ENCODE assay signal across 22 mouse cellular contexts in genomic region chr13:110190039-110190438, GRCm38 (mm10).
A peak's percentile ranks its signal among the peaks of the same experiment; 100 is the strongest.
DNase-seq lines count a peak whose midpoint lies in the region; ATAC-seq and TF ChIP-seq lines count a peak whose summit lies in the region.
"Had no signal": no experiment of that assay in that cellular context is flagged by ENCODE, and none has a peak within 500 bp of the region (broad histone marks: within the 10 kb centered on the region; RNA-seq: fewer than 3 reads in every experiment).

No protein-coding gene starts in this region.

- H3K9me3 ChIP-seq in ES-E14 (ENCODE audit: control insufficient read depth, insufficient read depth, low read depth, low read length), result no peaks in the 10 kb centered on the region
- H3K9me3 ChIP-seq: embryonic facial prominence, embryonic 10.5 days; embryonic facial prominence, embryonic 12.5 days; G1E had no signal

- in situ Hi-C loops in ES-E14 (cut with MboI; ENCODE audit: low sequenced_read_pairs in 2 of 2, unreplicated experiment in 2 of 2), result no loop called here

- intact Hi-C loops in left cerebral cortex, postnatal 36 days (cut with DNase I), result no loop called here
- intact Hi-C loops in gastrocnemius, postnatal 14 days (cut with DNase I; ENCODE audit: low total_unique reads), result no loop called here

- no peak overlapping the region; the same call in 1 of the 2 replicates for H3K27ac ChIP-seq in ES-E14 (ENCODE audit: insufficient read depth, low read depth, low read length, poor library complexity, severe bottlenecking)
- H3K27ac ChIP-seq: embryonic facial prominence, embryonic 10.5 days; embryonic facial prominence, embryonic 12.5 days had no signal

- H3K9ac ChIP-seq in ES-E14 (ENCODE audit: insufficient read depth, low read depth, low read length, poor library complexity, severe bottlenecking), result no peak overlapping the region
- H3K9ac ChIP-seq: embryonic facial prominence, embryonic 12.5 days had no signal

- H3K4me1 ChIP-seq in ES-E14 (ENCODE audit: control insufficient read depth in 2 of 2, insufficient read depth in 2 of 2, low read length in 2 of 2, poor library complexity in 1 of 2), result no peaks in the 10 kb centered on the region
- H3K4me1 ChIP-seq: embryonic facial prominence, embryonic 10.5 days; embryonic facial prominence, embryonic 12.5 days had no signal

- DNase-seq in 3T3-L1 (ENCODE audit: low read depth, low spot score) (peak; percentile 5), ES-E14 (ENCODE audit: low read depth, low spot score) (no peak)
- DNase-seq in left cerebral cortex, postnatal 36 days (ENCODE audit: low spot score in 2 of 2), result no peak
- DNase-seq in gastrocnemius, postnatal 14 days, result no peak
- DNase-seq: adrenal gland, adult 2 months; adrenal gland, postnatal 10 days; adrenal gland, postnatal 25 days; B cell, adult 2 months; cerebellum, adult 11 months; cerebellum, adult 18-20 months; cerebellum, adult 8-10 months; cerebellum, adult 9-11 months; cerebellum, postnatal 14 days; cerebellum, postnatal 36 days had no signal

- no peak overlapping the region for H3K4me3 ChIP-seq in ES-E14 (ENCODE audit: insufficient read depth in 1 of 2, low read depth in 1 of 2, low read length in 2 of 2, poor library complexity in 1 of 2, severe bottlenecking in 1 of 2)
- H3K4me3 ChIP-seq: embryonic facial prominence, embryonic 10.5 days; embryonic facial prominence, embryonic 12.5 days had no signal

- no peaks in the 10 kb centered on the region for H3K36me3 ChIP-seq in ES-E14 (ENCODE audit: control insufficient read depth, insufficient read depth, low read length, poor library complexity, severe bottlenecking)
- H3K36me3 ChIP-seq: embryonic facial prominence, embryonic 10.5 days; embryonic facial prominence, embryonic 12.5 days; G1E had no signal

- ATAC-seq in granulocyte monocyte progenitor cell, adult 5-6 weeks (replicated peaks; ENCODE audit: poor library complexity, severe bottlenecking), result peak; percentile 70
- ATAC-seq in megakaryocyte progenitor cell, adult 5-6 weeks (replicated peaks; ENCODE audit: poor library complexity), result peak; percentile 76
- no peak for ATAC-seq in CD4-positive, CD25-positive, alpha-beta regulatory T cell, adult 4 months
- ATAC-seq: forebrain, embryonic 14.5 days; forebrain, embryonic 16.5 days had no signal

TF ChIP-seq in ES-E14, 5 proteins besides CTCF, POLR2A, EP300 and RAD21:
- TF ChIP-seq MAFK (IDR thresholded peaks at IDR 0.05; ENCODE audit: insufficient read depth, low read depth, low read length) (0 out of 2 replicates have a peak, but pooled peaks have one; percentile 37), HCFC1 (IDR thresholded peaks at IDR 0.05; ENCODE audit: borderline replicate concordance, insufficient read depth, low read length) (no peak)
TF ChIP-seq in ES-E14: peak in this region for 1.
